Mouse (Mus musculus) layer of hippocampus, adult 11-12 months (tissue): Measurements from ENCODE around the gene Sord.
"Not testable (repeated sequence)": the region's sequence is repeated elsewhere in the genome, so short reads cannot be mapped to it uniquely, and the experiment has no call there.

Source experiments
- DNase-seq: peaks from one replicate; pipeline ENCODE4 v3.0.0; 2022; ENCODE audit warnings: low spot score

Gene Sord

GRCm38 (mm10) chr2:122234611-122235288, at the start of gene Sord:
Gene Sord (plus strand): TSS chr2:122234749.
- DNase-seq = peak; percentile 76

- DNase-seq = no peak
Observed at GRCm38 (mm10) chr2:122185086-122185485, 49.5 kb upstream of the Sord start.

GRCm38 (mm10) chr2:122186106-122186505, 48.4 kb upstream of the Sord start, which contains the start of the genes Patl2 and Terb2:
Gene Patl2 (minus strand): TSS chr2:122186189.
Gene Terb2 (plus strand): TSS chr2:122186272.
- no peak for DNase-seq

GRCm38 (mm10) chr2:122186751-122187150, 47.8 kb upstream of the Sord start:
- no peak for DNase-seq

- DNase-seq = no peak
Observed at GRCm38 (mm10) chr2:122191849-122192248, 42.7 kb upstream of the Sord start.

GRCm38 (mm10) chr2:122194509-122194929, 40.0 kb upstream of the Sord start:
- peak; percentile 15 for DNase-seq

- DNase-seq = no peak
Observed at GRCm38 (mm10) chr2:122201501-122201900, 33.0 kb upstream of the Sord start.

GRCm38 (mm10) chr2:122206440-122207107, 28.0 kb upstream of the Sord start:
- DNase-seq = no peak

GRCm38 (mm10) chr2:122210534-122211228, 23.9 kb upstream of the Sord start:
- DNase-seq = no peak

- not testable (repeated sequence) for DNase-seq
Observed at GRCm38 (mm10) chr2:122217075-122217474, 17.5 kb upstream of the Sord start.

- DNase-seq = no peak
Observed at GRCm38 (mm10) chr2:122218234-122218633, 16.3 kb upstream of the Sord start.

GRCm38 (mm10) chr2:122221378-122221777, 13.2 kb upstream of the Sord start:
- no peak for DNase-seq

- DNase-seq = no peak
Observed at GRCm38 (mm10) chr2:122221798-122222197, 12.8 kb upstream of the Sord start.

- DNase-seq = no peak
Observed at GRCm38 (mm10) chr2:122222272-122222671, 12.3 kb upstream of the Sord start.

GRCm38 (mm10) chr2:122223654-122224053, 10.9 kb upstream of the Sord start:
- no peak for DNase-seq

GRCm38 (mm10) chr2:122230395-122230794, 4.2 kb upstream of the Sord start:
- DNase-seq = no peak

GRCm38 (mm10) chr2:122231616-122232015, 2.9 kb upstream of the Sord start:
- no peak for DNase-seq

GRCm38 (mm10) chr2:122233341-122233740, 1.2 kb upstream of the Sord start:
- DNase-seq = no peak

- DNase-seq = peak; percentile 44
Observed at GRCm38 (mm10) chr2:122233759-122234557, 591 bp upstream of the Sord start.

- DNase-seq = no peak
Observed at GRCm38 (mm10) chr2:122235425-122235824, 876 bp downstream of the Sord start.

- DNase-seq = no peak
Observed at GRCm38 (mm10) chr2:122236321-122236720, 1.8 kb downstream of the Sord start.

GRCm38 (mm10) chr2:122237891-122238470, 3.4 kb downstream of the Sord start:
- DNase-seq = no peak
